Mouse (Mus musculus): ENCODE measurements at regions not wholly inside any gene's neighbourhood (a gene's known extent, or its start where the extent isn't known, plus 50 kb on each side); places are given as distances from the start of the nearest gene placed in this dataset.

- Histone ChIP-seq H3K27ac (replicated peaks in 1 of 2; ENCODE audit: control insufficient read depth in 1 of 2, insufficient read depth in 1 of 2, low read depth in 2 of 2, low read length in 2 of 2) (peak overlapping the region; percentile 28 to 58; a peak in 2 of 4 replicates), H3K4me1 (ENCODE audit: control insufficient read depth in 2 of 2, insufficient read depth in 2 of 2, low read length in 2 of 2) (peaks cover 20 to 32% of the 10 kb centered on the region in 2 experiments), H3K9ac (ENCODE audit: low read length) (peak overlapping the region; percentile 17; the same call in 1 of the 2 replicates), H3K27me3 (ENCODE audit: control insufficient read depth, insufficient read depth, low read length) (peaks cover 4% of the 10 kb centered on the region; the same call in 1 of the 2 replicates), H3K4me3 (ENCODE audit: control insufficient read depth in 1 of 2, insufficient read depth in 1 of 2, low read depth in 1 of 2, low read length in 2 of 2) (no peak overlapping the region), H3K4me2 (ENCODE audit: low read length) (peak overlapping the region; percentile 43), H3K36me3 (ENCODE audit: control insufficient read depth, insufficient read depth, low read length) (no peaks in the 10 kb centered on the region), H3K9me3 (ENCODE audit: control insufficient read depth, low read length) (0 out of 2 replicates have a peak, but pooled peaks cover 3% of the 10 kb centered on the region)
- peak; percentile 62 for ATAC-seq (ENCODE audit: insufficient number of reproducible peaks, insufficient read depth, low FRiP score, low read depth)
- WGBS: 4% methylated on average over 10 of the region's 10 CpGs
Measured at GRCm38 (mm10) chr6:100074672-100075335, 212.5 kb downstream of the Rybp start.

GRCm38 (mm10) chr6:100072261-100072968, 214.9 kb downstream of the Rybp start:
- 22% methylated on average over 6 of the region's 6 CpGs for WGBS
- Histone ChIP-seq H3K9ac (ENCODE audit: low read length) (no peak overlapping the region), H3K4me1 (ENCODE audit: control insufficient read depth in 2 of 2, insufficient read depth in 2 of 2, low read length in 2 of 2) (peaks cover 20 to 32% of the 10 kb centered on the region in 2 experiments), H3K36me3 (ENCODE audit: control insufficient read depth, insufficient read depth, low read length) (no peaks in the 10 kb centered on the region), H3K4me3 (ENCODE audit: control insufficient read depth in 1 of 2, insufficient read depth in 1 of 2, low read depth in 1 of 2, low read length in 2 of 2) (no peak overlapping the region), H3K4me2 (ENCODE audit: low read length) (no peak overlapping the region), H3K27me3 (ENCODE audit: control insufficient read depth, insufficient read depth, low read length) (no peaks in the 10 kb centered on the region), H3K9me3 (ENCODE audit: control insufficient read depth, low read length) (0 out of 2 replicates have a peak, but pooled peaks cover 3% of the 10 kb centered on the region), H3K27ac (replicated peaks in 1 of 2; ENCODE audit: control insufficient read depth in 1 of 2, insufficient read depth in 1 of 2, low read depth in 2 of 2, low read length in 2 of 2) (no peak overlapping the region)
- no peak for ATAC-seq (ENCODE audit: insufficient number of reproducible peaks, insufficient read depth, low FRiP score, low read depth)

- 80% methylated on average over 4 of the region's 4 CpGs for WGBS
- Histone ChIP-seq H3K36me3 (ENCODE audit: control insufficient read depth, insufficient read depth, low read length) (no peaks in the 10 kb centered on the region), H3K9me3 (ENCODE audit: control insufficient read depth, low read length) (no peaks in the 10 kb centered on the region), H3K4me3 (ENCODE audit: control insufficient read depth in 1 of 2, insufficient read depth in 1 of 2, low read depth in 1 of 2, low read length in 2 of 2) (no peak overlapping the region), H3K9ac (ENCODE audit: low read length) (no peak overlapping the region), H3K27ac (replicated peaks in 1 of 2; ENCODE audit: control insufficient read depth in 1 of 2, insufficient read depth in 1 of 2, low read depth in 2 of 2, low read length in 2 of 2) (no peak overlapping the region), H3K27me3 (ENCODE audit: control insufficient read depth, insufficient read depth, low read length) (no peaks in the 10 kb centered on the region; the same call in 1 of the 2 replicates), H3K4me1 (ENCODE audit: control insufficient read depth in 2 of 2, insufficient read depth in 2 of 2, low read length in 2 of 2) (peaks cover 11 to 16% of the 10 kb centered on the region in 2 experiments), H3K4me2 (ENCODE audit: low read length) (no peak overlapping the region)
- ATAC-seq (ENCODE audit: insufficient number of reproducible peaks, insufficient read depth, low FRiP score, low read depth): no peak
Measured at GRCm38 (mm10) chr6:100069151-100069550, 218.1 kb downstream of the Rybp start.

- Histone ChIP-seq H3K27ac (replicated peaks in 1 of 2; ENCODE audit: control insufficient read depth in 1 of 2, insufficient read depth in 1 of 2, low read depth in 2 of 2, low read length in 2 of 2) (no peak overlapping the region), H3K4me2 (ENCODE audit: low read length) (no peak overlapping the region), H3K9ac (ENCODE audit: low read length) (no peak overlapping the region), H3K4me3 (ENCODE audit: control insufficient read depth in 1 of 2, insufficient read depth in 1 of 2, low read depth in 1 of 2, low read length in 2 of 2) (no peak overlapping the region), H3K9me3 (ENCODE audit: control insufficient read depth, low read length) (no peaks in the 10 kb centered on the region), H3K4me1 (ENCODE audit: control insufficient read depth in 2 of 2, insufficient read depth in 2 of 2, low read length in 2 of 2) (peaks cover 4% of the 10 kb centered on the region in 2 experiments; a peak in 2 of 4 replicates), H3K36me3 (ENCODE audit: control insufficient read depth, insufficient read depth, low read length) (no peaks in the 10 kb centered on the region), H3K27me3 (ENCODE audit: control insufficient read depth, insufficient read depth, low read length) (peaks cover 12% of the 10 kb centered on the region)
- no peak for ATAC-seq (ENCODE audit: insufficient number of reproducible peaks, insufficient read depth, low FRiP score, low read depth)
- WGBS: 71% methylated on average over 4 of the region's 4 CpGs
Measured at GRCm38 (mm10) chr6:100067273-100067672, 220.0 kb downstream of the Rybp start.

- no peak for ATAC-seq (ENCODE audit: insufficient number of reproducible peaks, insufficient read depth, low FRiP score, low read depth)
- no peak overlapping the region for H3K27ac ChIP-seq (replicated peaks in 1 of 2; ENCODE audit: control insufficient read depth in 1 of 2, insufficient read depth in 1 of 2, low read depth in 2 of 2, low read length in 2 of 2)
- H3K27me3 ChIP-seq (ENCODE audit: control insufficient read depth, insufficient read depth, low read length): peaks cover 12% of the 10 kb centered on the region
- no peaks in the 10 kb centered on the region for H3K36me3 ChIP-seq (ENCODE audit: control insufficient read depth, insufficient read depth, low read length)
- H3K9ac ChIP-seq (ENCODE audit: low read length): no peak overlapping the region
- no peak overlapping the region for H3K4me2 ChIP-seq (ENCODE audit: low read length)
- H3K9me3 ChIP-seq (ENCODE audit: control insufficient read depth, low read length): no peaks in the 10 kb centered on the region
- 82% methylated on average over 3 of the region's 3 CpGs for WGBS
- H3K4me3 ChIP-seq (ENCODE audit: control insufficient read depth in 1 of 2, insufficient read depth in 1 of 2, low read depth in 1 of 2, low read length in 2 of 2): no peak overlapping the region
- H3K4me1 ChIP-seq (ENCODE audit: control insufficient read depth in 2 of 2, insufficient read depth in 2 of 2, low read length in 2 of 2): no peaks in the 10 kb centered on the region
Measured at GRCm38 (mm10) chr6:100065586-100065985, 221.7 kb downstream of the Rybp start.

- H3K4me2 ChIP-seq (ENCODE audit: low read length): no peak overlapping the region
- H3K27me3 ChIP-seq (ENCODE audit: control insufficient read depth, insufficient read depth, low read length): peaks cover 27% of the 10 kb centered on the region
- H3K36me3 ChIP-seq (ENCODE audit: control insufficient read depth, insufficient read depth, low read length): no peaks in the 10 kb centered on the region
- no peaks in the 10 kb centered on the region for H3K9me3 ChIP-seq (ENCODE audit: control insufficient read depth, low read length)
- WGBS: 86% methylated on average over 8 of the region's 8 CpGs
- no peak for ATAC-seq (ENCODE audit: insufficient number of reproducible peaks, insufficient read depth, low FRiP score, low read depth)
- no peak overlapping the region for H3K27ac ChIP-seq (replicated peaks in 1 of 2; ENCODE audit: control insufficient read depth in 1 of 2, insufficient read depth in 1 of 2, low read depth in 2 of 2, low read length in 2 of 2)
- H3K9ac ChIP-seq (ENCODE audit: low read length): no peak overlapping the region
- no peak overlapping the region for H3K4me3 ChIP-seq (ENCODE audit: control insufficient read depth in 1 of 2, insufficient read depth in 1 of 2, low read depth in 1 of 2, low read length in 2 of 2)
- H3K4me1 ChIP-seq (ENCODE audit: control insufficient read depth in 2 of 2, insufficient read depth in 2 of 2, low read length in 2 of 2): peaks cover 6 to 9% of the 10 kb centered on the region in 2 experiments; a peak in 3 of 4 replicates
Measured at GRCm38 (mm10) chr6:100062961-100063360, 224.3 kb downstream of the Rybp start.

GRCm38 (mm10) chr6:100059803-100060202, 227.5 kb downstream of the Rybp start:
- no peaks in the 10 kb centered on the region for H3K9me3 ChIP-seq (ENCODE audit: control insufficient read depth, low read length)
- 37% methylated on average over 8 of the region's 8 CpGs for WGBS
- H3K4me1 ChIP-seq (ENCODE audit: control insufficient read depth in 2 of 2, insufficient read depth in 2 of 2, low read length in 2 of 2): peaks cover 6 to 9% of the 10 kb centered on the region in 2 experiments; a peak in 3 of 4 replicates
- H3K27ac ChIP-seq (replicated peaks in 1 of 2; ENCODE audit: control insufficient read depth in 1 of 2, insufficient read depth in 1 of 2, low read depth in 2 of 2, low read length in 2 of 2): no peak overlapping the region
- H3K4me3 ChIP-seq (ENCODE audit: control insufficient read depth in 1 of 2, insufficient read depth in 1 of 2, low read depth in 1 of 2, low read length in 2 of 2): no peak overlapping the region
- ATAC-seq (ENCODE audit: insufficient number of reproducible peaks, insufficient read depth, low FRiP score, low read depth): peak; percentile 55
- no peaks in the 10 kb centered on the region for H3K36me3 ChIP-seq (ENCODE audit: control insufficient read depth, insufficient read depth, low read length)
- H3K27me3 ChIP-seq (ENCODE audit: control insufficient read depth, insufficient read depth, low read length): peaks cover 53% of the 10 kb centered on the region
- no peak overlapping the region for H3K4me2 ChIP-seq (ENCODE audit: low read length)
- no peak overlapping the region for H3K9ac ChIP-seq (ENCODE audit: low read length)

All from heart, embryonic 14.5 days (tissue).